Mouse (Mus musculus): ENCODE measurements around the gene Agk.

Gene Agk

GRCm38 (mm10) chr6:40443281-40443928, 118.4 kb downstream of the Agk start:
- no peak for DNase-seq (ENCODE audit: low spot score)

Data from spleen, adult 12 weeks (tissue).